Mouse (Mus musculus): ENCODE data around the gene Gm20479. TPM values are rescaled to one million over a fixed set of nuclear protein-coding genes. Genes with fewer than 3 reads are reported as not detected.

The Gm20479 gene
- total and polyA plus RNA-seq, 3 experiments = 1.2 to 2.2 (median 1.9) TPM

DNA sequence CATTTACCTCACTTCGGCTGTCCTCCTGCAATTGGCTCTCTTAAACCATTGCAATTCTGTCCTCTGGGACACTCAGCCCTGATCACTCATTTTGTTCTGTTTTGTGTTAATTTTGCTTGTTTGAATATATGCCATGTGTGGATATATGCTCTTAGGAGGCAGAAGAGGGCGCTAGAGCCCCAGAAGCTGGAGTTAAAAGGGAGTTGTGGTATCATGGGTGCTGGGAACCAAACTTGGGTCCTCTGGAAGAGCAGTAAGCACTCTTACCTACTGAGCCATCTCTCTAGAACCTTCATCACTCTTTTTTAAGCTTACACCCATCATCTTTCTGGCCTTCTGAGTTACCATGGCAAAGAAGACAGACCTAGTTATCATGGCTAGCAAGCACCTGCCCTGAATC lies 1.9 kb upstream of the Gm20479 start:
- no peak for DNase-seq (ENCODE audit: extremely low read depth)
- Histone ChIP-seq H3K4me3 (replicated peaks in 1 of 3; ENCODE audit: low read depth in 2 of 3, low read length in 2 of 3, poor library complexity in 1 of 3) (no peak overlapping the region), H3K4me2 (ENCODE audit: insufficient read depth, low read depth, poor library complexity, severe bottlenecking) (no peak overlapping the region), H3K36me3 (replicated peaks in 1 of 2; ENCODE audit: control insufficient read depth in 1 of 2, insufficient read depth in 1 of 2, low read length in 1 of 2) (peaks cover 0 to 2% of the 10 kb centered on the region in 2 experiments), H3K27ac (ENCODE audit: insufficient read depth, low read depth) (no peak overlapping the region), H3K9me3 (replicated peaks; ENCODE audit: low read length) (peaks cover 2% of the 10 kb centered on the region), H3K79me2 (replicated peaks; ENCODE audit: control insufficient read depth, extremely low read depth, insufficient read depth, poor library complexity, severe bottlenecking) (peaks cover 4% of the 10 kb centered on the region; the same call in 1 of the 2 replicates), H3K9ac (ENCODE audit: insufficient read depth, low read depth) (no peak overlapping the region), H3K27me3 (replicated peaks) (peaks cover 7% of the 10 kb centered on the region), H3K4me1 (ENCODE audit: control insufficient read depth in 1 of 2, insufficient read depth in 2 of 2) (peaks cover 5 to 34% of the 10 kb centered on the region in 2 experiments)
- in situ Hi-C loops (cut with MboI; ENCODE audit: low pct_ligation_motif_present, low pct_unique_long_range_greater_than_20kb, low sequenced_read_pairs) = no loop called here
- dilution Hi-C loops (cut with MboI; ENCODE audit: extremely low pct_ligation_motif_present, extremely low pct_unique_long_range_greater_than_20kb, low sequenced_read_pairs) = no loop called here
- TF ChIP-seq PAX5 (IDR thresholded peaks at IDR 0.05; ENCODE audit: low read length) (no peak), RCOR1 (conservative IDR thresholded peaks at IDR 0.05; ENCODE audit: low read depth, low read length) (no peak), CHD1 (IDR thresholded peaks at IDR 0.05; ENCODE audit: low read depth, low read length) (no peak), POLR2A (IDR thresholded peaks at IDR 0.05; ENCODE audit: low read depth, low read length) (no peak), BHLHE40 (IDR thresholded peaks at IDR 0.05; ENCODE audit: low read depth, low read length) (no peak), JUN (IDR thresholded peaks at IDR 0.05; ENCODE audit: insufficient read depth, low read depth, low read length) (no peak), ELF1 (IDR thresholded peaks at IDR 0.05; ENCODE audit: low read depth, low read length) (no peak), NELFE (IDR thresholded peaks at IDR 0.05; ENCODE audit: low read depth, low read length) (no peak), GABPA (IDR thresholded peaks at IDR 0.05; ENCODE audit: insufficient replicate concordance, low read depth, low read length) (no peak), MYC (IDR thresholded peaks at IDR 0.05; ENCODE audit: low read depth, low read length) (no peak), ZNF384 (IDR thresholded peaks at IDR 0.05; ENCODE audit: low read depth, low read length) (no peak), ZMIZ1 (IDR thresholded peaks at IDR 0.05; ENCODE audit: low read depth, low read length) (no peak), MEF2A (IDR thresholded peaks at IDR 0.05; ENCODE audit: borderline replicate concordance, low read depth, low read length) (no peak), MAFK (IDR thresholded peaks at IDR 0.05; ENCODE audit: insufficient replicate concordance, low read length) (no peak), JUND (conservative IDR thresholded peaks at IDR 0.05; ENCODE audit: low read depth, low read length) (no peak)

DNA sequence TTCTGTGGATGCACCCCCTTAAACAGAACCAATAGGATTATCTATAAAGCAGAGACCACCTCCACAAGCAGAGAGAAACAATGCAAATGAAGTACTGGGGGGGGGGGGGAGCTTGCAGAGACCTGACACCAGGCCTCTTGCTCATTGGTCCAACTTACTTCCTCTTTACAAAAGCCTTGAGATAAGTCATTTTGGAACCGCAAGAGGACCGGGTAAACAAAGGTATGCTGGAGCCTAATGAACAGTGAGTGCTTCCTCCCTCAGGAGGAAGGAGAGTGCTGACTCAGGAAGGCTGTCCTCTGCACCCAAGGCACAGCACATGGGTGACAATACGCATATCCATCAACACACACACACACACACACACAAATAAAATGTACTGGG lies 368 bp upstream of the Gm20479 start:
- Histone ChIP-seq H3K9me3 (replicated peaks; ENCODE audit: low read length) (peaks cover 2% of the 10 kb centered on the region), H3K4me1 (ENCODE audit: control insufficient read depth in 1 of 2, insufficient read depth in 2 of 2) (peaks cover 5 to 34% of the 10 kb centered on the region in 2 experiments), H3K9ac (ENCODE audit: insufficient read depth, low read depth) (peak overlapping the region; percentile 61), H3K4me2 (ENCODE audit: insufficient read depth, low read depth, poor library complexity, severe bottlenecking) (peak overlapping the region; percentile 51), H3K4me3 (replicated peaks in 1 of 3; ENCODE audit: low read depth in 2 of 3, low read length in 2 of 3, poor library complexity in 1 of 3) (peak overlapping the region; percentile 65 to 95 (median 68)), H3K36me3 (replicated peaks in 1 of 2; ENCODE audit: control insufficient read depth in 1 of 2, insufficient read depth in 1 of 2, low read length in 1 of 2) (peaks cover 5 to 13% of the 10 kb centered on the region in 2 experiments), H3K27ac (ENCODE audit: insufficient read depth, low read depth) (peak overlapping the region; percentile 78), H3K27me3 (replicated peaks) (peaks cover 4% of the 10 kb centered on the region), H3K79me2 (replicated peaks; ENCODE audit: control insufficient read depth, extremely low read depth, insufficient read depth, poor library complexity, severe bottlenecking) (peaks cover 4% of the 10 kb centered on the region; the same call in 1 of the 2 replicates)
- dilution Hi-C loops (cut with MboI; ENCODE audit: extremely low pct_ligation_motif_present, extremely low pct_unique_long_range_greater_than_20kb, low sequenced_read_pairs) = no loop called here
- DNase-seq (ENCODE audit: extremely low read depth) = peak; percentile 92
- in situ Hi-C loops (cut with MboI; ENCODE audit: low pct_ligation_motif_present, low pct_unique_long_range_greater_than_20kb, low sequenced_read_pairs) = no loop called here
- TF ChIP-seq IRF4 (IDR thresholded peaks at IDR 0.05; ENCODE audit: low read depth, low read length) = peak; percentile 86
- no peak for TF ChIP-seq POLR2AphosphoS2 (IDR thresholded peaks at IDR 0.05; ENCODE audit: low read depth, low read length)
- TF ChIP-seq POLR2A (IDR thresholded peaks at IDR 0.05; ENCODE audit: low read depth, low read length) = peak; percentile 68
- TF ChIP-seq RCOR1 (conservative IDR thresholded peaks at IDR 0.05; ENCODE audit: low read depth, low read length) = no peak
- no peak for TF ChIP-seq E2F4 (IDR thresholded peaks at IDR 0.05; ENCODE audit: insufficient replicate concordance, low read depth, low read length)
- no peak for TF ChIP-seq USF2 (conservative IDR thresholded peaks at IDR 0.05; ENCODE audit: low read depth, low read length)
- TF ChIP-seq MYC (IDR thresholded peaks at IDR 0.05; ENCODE audit: low read depth, low read length) = peak; percentile 73
- peak; percentile 80 for TF ChIP-seq SIN3A (IDR thresholded peaks at IDR 0.05; ENCODE audit: low read length)
- peak; percentile 71 for TF ChIP-seq ELF1 (IDR thresholded peaks at IDR 0.05; ENCODE audit: low read depth, low read length)
- 0 out of 2 replicates have a peak, but pooled peaks have one; percentile 28 for TF ChIP-seq MEF2A (IDR thresholded peaks at IDR 0.05; ENCODE audit: borderline replicate concordance, low read depth, low read length)
- TF ChIP-seq MXI1 (IDR thresholded peaks at IDR 0.05; ENCODE audit: low read depth, low read length) = peak; percentile 54; the same call in 1 of the 2 replicates
- TF ChIP-seq TCF12 (IDR thresholded peaks at IDR 0.05; ENCODE audit: low read depth, low read length) = peak; percentile 52; the same call in 1 of the 2 replicates
- TF ChIP-seq JUN (IDR thresholded peaks at IDR 0.05; ENCODE audit: insufficient read depth, low read depth, low read length) = peak; percentile 41; the same call in 1 of the 2 replicates
- no peak for TF ChIP-seq UBTF (IDR thresholded peaks at IDR 0.05; ENCODE audit: low read depth, low read length)
- TF ChIP-seq SMC3 (IDR thresholded peaks at IDR 0.05; ENCODE audit: low read depth, low read length) = no peak
- no peak for TF ChIP-seq PAX5 (IDR thresholded peaks at IDR 0.05; ENCODE audit: low read length)
- TF ChIP-seq CTCF (conservative IDR thresholded peaks at IDR 0.05 in 1 of 2, IDR thresholded peaks at IDR 0.05 in 1 of 2; ENCODE audit: low read depth in 2 of 2, low read length in 2 of 2) = no peak
- no peak for TF ChIP-seq ZNF384 (IDR thresholded peaks at IDR 0.05; ENCODE audit: low read depth, low read length)
- TF ChIP-seq KAT2A (IDR thresholded peaks at IDR 0.05; ENCODE audit: insufficient replicate concordance, low read length) = 0 out of 2 replicates have a peak, but pooled peaks have one; percentile 55
- TF ChIP-seq ETS1 (conservative IDR thresholded peaks at IDR 0.05; ENCODE audit: low read depth, low read length) = peak; percentile 73
- peak; percentile 43 for TF ChIP-seq HCFC1 (IDR thresholded peaks at IDR 0.05; ENCODE audit: low read depth, low read length)
- TF ChIP-seq ZMIZ1 (IDR thresholded peaks at IDR 0.05; ENCODE audit: low read depth, low read length) = peak; percentile 56; the same call in 1 of the 2 replicates
- peak; percentile 53 for TF ChIP-seq EP300 (IDR thresholded peaks at IDR 0.05; ENCODE audit: low read length)
- TF ChIP-seq BHLHE40 (IDR thresholded peaks at IDR 0.05; ENCODE audit: low read depth, low read length) = peak; percentile 45; the same call in 1 of the 2 replicates
- peak; percentile 89 for TF ChIP-seq MAZ (IDR thresholded peaks at IDR 0.05; ENCODE audit: low read depth, low read length)
